In genomic region chrX:20770697-20771381, GRCm38 (mm10) we compare ENCODE assay signal across 8 mouse cellular contexts. TPM values are rescaled to one million over a fixed set of nuclear protein-coding genes. Genes with fewer than 3 reads are reported as not detected.
DNase-seq lines count a peak whose midpoint lies in the region; ATAC-seq lines count a peak whose summit lies in the region.

No protein-coding gene starts in this region.

- no peak overlapping the region for H3K4me3 ChIP-seq in forebrain, embryonic 10.5 days
- H3K4me3 ChIP-seq in forebrain, embryonic 12.5 days (replicated peaks), result no peak overlapping the region
- H3K4me3 ChIP-seq in midbrain, embryonic 11.5 days (ENCODE audit: low read depth, low read length), result no peak overlapping the region

- WGBS in forebrain, embryonic 10.5 days, result 0% methylated on average over 1 of the region's 1 CpGs
- 9% methylated on average over 1 of the region's 1 CpGs for WGBS in forebrain, embryonic 12.5 days
- WGBS in midbrain, embryonic 11.5 days, result 0% methylated on average over 1 of the region's 1 CpGs

- H3K27ac ChIP-seq in forebrain, embryonic 10.5 days, result no peak overlapping the region
- no peak overlapping the region for H3K27ac ChIP-seq in forebrain, embryonic 12.5 days
- H3K27ac ChIP-seq in midbrain, embryonic 11.5 days (ENCODE audit: low read depth, low read length), result no peak overlapping the region

- H3K36me3 ChIP-seq in forebrain, embryonic 10.5 days (replicated peaks), result no peaks in the 10 kb centered on the region
- no peaks in the 10 kb centered on the region for H3K36me3 ChIP-seq in forebrain, embryonic 12.5 days (replicated peaks)
- no peaks in the 10 kb centered on the region for H3K36me3 ChIP-seq in midbrain, embryonic 11.5 days (ENCODE audit: control insufficient read depth, insufficient read depth, low read length)

- H3K27me3 ChIP-seq in forebrain, embryonic 10.5 days (ENCODE audit: poor library complexity, severe bottlenecking), result no peaks in the 10 kb centered on the region
- H3K27me3 ChIP-seq in forebrain, embryonic 12.5 days, result no peaks in the 10 kb centered on the region
- no peaks in the 10 kb centered on the region for H3K27me3 ChIP-seq in midbrain, embryonic 11.5 days (ENCODE audit: control insufficient read depth, insufficient read depth, low read length)

- peak; percentile 72 for DNase-seq in forebrain, embryonic 10.5 days (ENCODE audit: extremely low spot score, low spot score)
- peak; percentile 83 for DNase-seq in cerebellum, adult 11 months
- DNase-seq in forelimb bud, embryonic 11.5 days (ENCODE audit: low read depth, low spot score), result peak; percentile 73
- DNase-seq in induced T-regulatory cell, adult 2 months (ENCODE audit: low read depth), result peak; percentile 89
- DNase-seq in left cerebral cortex, postnatal 14 days (ENCODE audit: low spot score in 2 of 2), result peak; percentile 80 to 88
- DNase-seq in midbrain, embryonic 11.5 days (ENCODE audit: low spot score, missing footprints), result peak; percentile 99
- DNase-seq in spleen, adult 12 weeks (ENCODE audit: low spot score), result peak; percentile 66

- no peak for ATAC-seq in forebrain, embryonic 12.5 days (ENCODE audit: low FRiP score)
- ATAC-seq in midbrain, embryonic 11.5 days (ENCODE audit: low FRiP score), result 0 out of 2 replicates have a peak, but pooled peaks have one; percentile 61

- no peak overlapping the region for H3K4me2 ChIP-seq in forebrain, embryonic 12.5 days
- no peak overlapping the region for H3K4me2 ChIP-seq in midbrain, embryonic 11.5 days

- no peaks in the 10 kb centered on the region for H3K4me1 ChIP-seq in forebrain, embryonic 10.5 days
- no peaks in the 10 kb centered on the region for H3K4me1 ChIP-seq in forebrain, embryonic 12.5 days
- H3K4me1 ChIP-seq in midbrain, embryonic 11.5 days (ENCODE audit: control insufficient read depth, insufficient read depth, low read length), result no peaks in the 10 kb centered on the region

- intact Hi-C loops in left cerebral cortex, postnatal 14 days (cut with DNase I), result loop anchor here (5.0 kb wide), 2 partner anchors 64 to 109 kb away; no protein-coding TSS in a partner anchor

- H3K9me3 ChIP-seq in forebrain, embryonic 10.5 days, result no peaks in the 10 kb centered on the region; the same call in 1 of the 2 replicates
- H3K9me3 ChIP-seq in forebrain, embryonic 12.5 days, result no peaks in the 10 kb centered on the region
- no peaks in the 10 kb centered on the region for H3K9me3 ChIP-seq in midbrain, embryonic 11.5 days (ENCODE audit: control insufficient read depth, low read length)

- no peak overlapping the region for H3K9ac ChIP-seq in forebrain, embryonic 12.5 days
- H3K9ac ChIP-seq in midbrain, embryonic 11.5 days (ENCODE audit: low read length), result no peak overlapping the region

RNA-seq across cellular contexts. Expression of gene Araf, which starts 26.8 kb away (rescaled TPM):
- 91.9 and 96.6 TPM in 2 replicates for polyA plus RNA-seq in forebrain, embryonic 10.5 days (2016; fragmentation: Nextera tagmentation; extraction: Ambion mirVana)
- polyA plus RNA-seq in forebrain, embryonic 12.5 days (2016; fragmentation: Nextera tagmentation; extraction: Ambion mirVana), result 132 and 133 TPM in 2 replicates
- total RNA-seq in left cerebral cortex, postnatal 14 days (2021), result 100 to 1,000 TPM; 198 to 205 TPM
- 92.9 and 98.3 TPM in 2 replicates for polyA plus RNA-seq in midbrain, embryonic 11.5 days (2014; fragmentation: Nextera tagmentation; extraction: Ambion mirVana)
